Comparison of ENCODE assay signal across 15 mouse cellular contexts in genomic region chr2:92421723-92422387, GRCm38 (mm10). TPM values are rescaled to one million over a fixed set of nuclear protein-coding genes. Genes with fewer than 3 reads are reported as not detected.
DNase-seq lines count a peak whose midpoint lies in the region; TF ChIP-seq lines count a peak whose summit lies in the region.
"Had no signal": no experiment of that assay in that cellular context is flagged by ENCODE, and none has a peak within 500 bp of the region (broad histone marks: within the 10 kb centered on the region; RNA-seq: fewer than 3 reads in every experiment).

No protein-coding gene starts in this region.

- DNase-seq in gastrocnemius, postnatal 25 days: peak; percentile 52
- DNase-seq in gastrocnemius, adult 8-10 months (ENCODE audit: low spot score in 2 of 2): no peak
- no peak for DNase-seq in layer of hippocampus, adult 2 months (ENCODE audit: low spot score in 2 of 2)
- DNase-seq in layer of hippocampus, postnatal 25 days (ENCODE audit: extremely low spot score in 1 of 2, low spot score in 1 of 2): no peak
- DNase-seq in adrenal gland, postnatal 14 days: peak; percentile 56
- peak; percentile 57 to 82 for DNase-seq in kidney, postnatal 25 days
- DNase-seq in natural killer cell, adult 2 months (ENCODE audit: low spot score in 2 of 2): no peak
- DNase-seq: right cerebral cortex, postnatal 4 days had no signal

- H3K27ac ChIP-seq in layer of hippocampus, adult 2 months: peak overlapping the region; percentile 94; the same call in 1 of the 2 replicates
- H3K27ac ChIP-seq: embryonic facial prominence, embryonic 15.5 days; forebrain, embryonic 13.5 days; heart, embryonic 13.5 days; limb, embryonic 13.5 days; neural tube, embryonic 13.5 days had no signal

- no peak overlapping the region for H3K4me3 ChIP-seq in layer of hippocampus, adult 2 months
- H3K4me3 ChIP-seq: embryonic facial prominence, embryonic 15.5 days; forebrain, embryonic 13.5 days; heart, embryonic 13.5 days; hindbrain, embryonic 10.5 days; limb, embryonic 13.5 days; neural tube, embryonic 13.5 days had no signal

- TF ChIP-seq CTCF in layer of hippocampus, adult 2 months (conservative IDR thresholded peaks at IDR 0.05): no peak

RNA-seq across cellular contexts. Expression of gene Cry2, which starts 12.0 kb away (rescaled TPM):
- total RNA-seq in gastrocnemius, postnatal 25 days (2021): 10 to 100 TPM; 11.9 to 19.8 TPM
- 10 to 100 TPM; 27.5 to 34.6 (median 31.3) TPM for total RNA-seq in gastrocnemius, adult 8-10 months (2022)
- total RNA-seq in layer of hippocampus, adult 2 months (2021): 100 to 1,000 TPM; 105 to 108 TPM
- 100 to 1,000 TPM in 1 of 2 experiments, 10 to 100 TPM in 1; 85.6 to 106 TPM for total RNA-seq in layer of hippocampus, postnatal 25 days (2021)
- total RNA-seq in adrenal gland, postnatal 14 days (2021): 31.8 and 37.3 TPM in 2 replicates

RNA-seq across cellular contexts. Expression of gene Mapk8ip1, which starts 20.8 kb away (rescaled TPM):
- 1 to 10 TPM; 7.9 to 9.2 TPM for total RNA-seq in gastrocnemius, postnatal 25 days (2021)
- total RNA-seq in gastrocnemius, adult 8-10 months (2022): 1 to 10 TPM; 1.7 to 2.5 (median 2.3) TPM
- total RNA-seq in layer of hippocampus, adult 2 months (2021): 100 to 1,000 TPM; 338 to 354 TPM
- total RNA-seq in layer of hippocampus, postnatal 25 days (2021): 100 to 1,000 TPM; 339 to 369 TPM
- total RNA-seq in adrenal gland, postnatal 14 days (2021): 21.2 and 22.8 TPM in 2 replicates
- total RNA-seq: megakaryocyte-erythroid progenitor cell, adult 5-6 weeks had no signal

RNA-seq across cellular contexts. Expression of gene Slc35c1, which starts 38.5 kb away (rescaled TPM):
- total RNA-seq in gastrocnemius, postnatal 25 days (2021): 1 to 10 TPM; 5.1 to 5.6 TPM
- total RNA-seq in gastrocnemius, adult 8-10 months (2022): 1 to 10 TPM; 4.9 to 5.8 (median 5.4) TPM
- total RNA-seq in layer of hippocampus, adult 2 months (2021): 10 to 100 TPM; 14.0 to 15.7 TPM
- 10 to 100 TPM; 15.1 to 18.1 TPM for total RNA-seq in layer of hippocampus, postnatal 25 days (2021)
- total RNA-seq in adrenal gland, postnatal 14 days (2021): 15.6 and 19.5 TPM in 2 replicates

RNA-seq across cellular contexts. Expression of gene 1700029I15Rik, which starts 39.5 kb away (rescaled TPM):
- total RNA-seq in gastrocnemius, postnatal 25 days (2021): 1 to 10 TPM in 1 of 2 experiments, under 1 TPM in 1; 0.87 to 1.0 TPM
- 1 to 10 TPM in 2 of 4 experiments, under 1 TPM in 2; 0.24 to 1.3 (median 1.0) TPM for total RNA-seq in gastrocnemius, adult 8-10 months (2022)
- 1 to 10 TPM; 4.5 to 5.0 TPM for total RNA-seq in layer of hippocampus, adult 2 months (2021)
- 1 to 10 TPM; 3.6 to 4.7 TPM for total RNA-seq in layer of hippocampus, postnatal 25 days (2021)
- 9.6 and 9.7 TPM in 2 replicates for total RNA-seq in adrenal gland, postnatal 14 days (2021)

RNA-seq across cellular contexts. Expression of gene Large2, which starts 47.2 kb away (rescaled TPM):
- total RNA-seq in gastrocnemius, postnatal 25 days (2021): under 1 TPM; 0.54 to 0.88 TPM
- under 1 TPM in 2 of 4 experiments, not detected in 2; 0.65 to 0.99 TPM for total RNA-seq in gastrocnemius, adult 8-10 months (2022)
- total RNA-seq in layer of hippocampus, adult 2 months (2021): 1 to 10 TPM in 1 of 2 experiments, under 1 TPM in 1; 0.98 to 1.1 TPM
- under 1 TPM; 0.34 to 0.96 TPM for total RNA-seq in layer of hippocampus, postnatal 25 days (2021)
- total RNA-seq in adrenal gland, postnatal 14 days (2021): 1.6 and 2.7 TPM in 2 replicates
- total RNA-seq: megakaryocyte-erythroid progenitor cell, adult 5-6 weeks had no signal

Comparison
In these comparisons a context has a peak if more than half of its experiments do, and no peak if none do; other contexts are left out.
1. DNase-seq: peak in gastrocnemius, postnatal 25 days (single experiment), adrenal gland, postnatal 14 days (single experiment) and kidney, postnatal 25 days (2 of 2); none in gastrocnemius, adult 8-10 months (0 of 2), layer of hippocampus, adult 2 months (0 of 2), layer of hippocampus, postnatal 25 days (0 of 2) and natural killer cell, adult 2 months (0 of 2).
2. RNA of gene Mapk8ip1, which starts 20.8 kb away (total RNA-seq): 339 to 369 TPM in layer of hippocampus, postnatal 25 days and 338 to 354 TPM in layer of hippocampus, adult 2 months; 21.2 to 22.8 TPM in adrenal gland, postnatal 14 days, 7.9 to 9.2 TPM in gastrocnemius, postnatal 25 days and 1.7 to 2.5 TPM in gastrocnemius, adult 8-10 months; every median in the first group is over 10 times any median in the second.